Mouse (Mus musculus) heart, embryonic 12.5 days (tissue): ENCODE data around the gene St3gal3. TPM values are rescaled to one million over a fixed set of nuclear protein-coding genes. Genes with fewer than 3 reads are reported as not detected.

Experiments
- ATAC-seq: fragments of 200-750 bp; cut with Nextera tagmentation; 2 replicates; pipeline ENCODE4 v1.8.0; 2017; ENCODE audit warnings: moderate TSS enrichment, moderate library complexity; ENCODE audit not compliant: insufficient number of reproducible peaks, low FRiP score
- H3K27ac ChIP-seq: fragments of 300-500 bp; sonication (generic); 2 replicates; pipeline ENCODE4 v1.5.1; 2016; ENCODE audit warnings: mild to moderate bottlenecking, moderate library complexity; ENCODE audit not compliant: poor library complexity, severe bottlenecking
- H3K27me3 ChIP-seq: fragments of 300-500 bp; sonication (generic); replicated peaks from 2 replicates; pipeline ENCODE4 v1.6.1; 2016; ENCODE audit warnings: mild to moderate bottlenecking, moderate library complexity
- H3K36me3 ChIP-seq: fragments of 300-500 bp; sonication (generic); 2 replicates; pipeline ENCODE4 v1.6.1; 2016; ENCODE audit warnings: mild to moderate bottlenecking, moderate library complexity
- H3K4me1 ChIP-seq: fragments of 300-500 bp; sonication (generic); replicated peaks from 2 replicates; pipeline ENCODE4 v1.6.1; 2016; ENCODE audit warnings: mild to moderate bottlenecking
- H3K4me2 ChIP-seq: fragments of 300-500 bp; sonication (generic); 2 replicates; pipeline ENCODE4 v1.6.1; 2016; ENCODE audit warnings: mild to moderate bottlenecking, moderate library complexity
- H3K4me3 ChIP-seq: fragments of 300-500 bp; sonication (generic); 2 replicates; pipeline ENCODE4 v1.5.1; 2016; ENCODE audit warnings: mild to moderate bottlenecking
- H3K9ac ChIP-seq: fragments of 300-500 bp; sonication (generic); 2 replicates; pipeline ENCODE4 v1.6.1; 2016; ENCODE audit warnings: mild to moderate bottlenecking, moderate library complexity
- H3K9me3 ChIP-seq: fragments of 300-500 bp; sonication (generic); replicated peaks from 2 replicates; pipeline ENCODE4 v1.6.1; 2016; ENCODE audit warnings: mild to moderate bottlenecking, moderate library complexity
- WGBS: fragments of 180-500 bp; shearing (Covaris S2); methylation state at CpG from one replicate; pipeline ENCODE4 v1.1.7; 2016; 5-methylcytosine and 5-hydroxymethylcytosine counted together
- polyA plus RNA-seq: library from polyadenylated mRNA; unstranded; fragments of >200 nt; fragmentation: Nextera tagmentation; extraction: Ambion mirVana; gene quantifications from 2 replicates; pipeline ENCODE4 v1.2.1, GENCODE M21; 2016

Gene St3gal3
- polyA plus RNA-seq, 1 experiment from 2014 or later: 7.4 TPM

DNA sequence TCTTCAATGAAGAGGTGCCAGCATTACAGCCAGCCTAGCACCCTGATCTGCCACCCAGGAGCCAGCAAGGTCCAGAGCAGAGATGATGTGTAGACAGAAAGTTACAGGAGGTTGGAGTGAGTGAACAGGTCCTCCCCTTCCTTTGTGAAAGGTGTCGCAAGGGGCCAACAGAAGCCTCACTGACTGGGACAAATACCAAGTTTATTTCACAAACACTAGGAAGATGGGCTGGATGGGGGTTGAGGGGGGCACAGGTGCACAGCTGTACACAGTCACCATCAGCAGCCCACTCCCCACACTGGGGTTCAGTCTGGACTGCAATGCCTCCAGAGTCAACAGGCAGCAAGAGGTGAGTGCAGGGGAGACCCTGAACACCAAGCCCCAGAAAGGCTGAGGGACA, 250.6 kb downstream of the St3gal3 start:
- peak overlapping the region; percentile 96; the same call in 1 of the 2 replicates for H3K4me3 ChIP-seq
- peaks cover 25% of the 10 kb centered on the region for H3K4me1 ChIP-seq
- peak overlapping the region; percentile 94 for H3K4me2 ChIP-seq
- no peak for ATAC-seq
- WGBS: 94% methylated on average over 1 of the region's 1 CpGs
- peaks cover 42% of the 10 kb centered on the region for H3K36me3 ChIP-seq
- no peak overlapping the region for H3K27ac ChIP-seq
- H3K27me3 ChIP-seq: no peaks in the 10 kb centered on the region
- peak overlapping the region; percentile 93 for H3K9ac ChIP-seq
- H3K9me3 ChIP-seq: no peaks in the 10 kb centered on the region

DNA sequence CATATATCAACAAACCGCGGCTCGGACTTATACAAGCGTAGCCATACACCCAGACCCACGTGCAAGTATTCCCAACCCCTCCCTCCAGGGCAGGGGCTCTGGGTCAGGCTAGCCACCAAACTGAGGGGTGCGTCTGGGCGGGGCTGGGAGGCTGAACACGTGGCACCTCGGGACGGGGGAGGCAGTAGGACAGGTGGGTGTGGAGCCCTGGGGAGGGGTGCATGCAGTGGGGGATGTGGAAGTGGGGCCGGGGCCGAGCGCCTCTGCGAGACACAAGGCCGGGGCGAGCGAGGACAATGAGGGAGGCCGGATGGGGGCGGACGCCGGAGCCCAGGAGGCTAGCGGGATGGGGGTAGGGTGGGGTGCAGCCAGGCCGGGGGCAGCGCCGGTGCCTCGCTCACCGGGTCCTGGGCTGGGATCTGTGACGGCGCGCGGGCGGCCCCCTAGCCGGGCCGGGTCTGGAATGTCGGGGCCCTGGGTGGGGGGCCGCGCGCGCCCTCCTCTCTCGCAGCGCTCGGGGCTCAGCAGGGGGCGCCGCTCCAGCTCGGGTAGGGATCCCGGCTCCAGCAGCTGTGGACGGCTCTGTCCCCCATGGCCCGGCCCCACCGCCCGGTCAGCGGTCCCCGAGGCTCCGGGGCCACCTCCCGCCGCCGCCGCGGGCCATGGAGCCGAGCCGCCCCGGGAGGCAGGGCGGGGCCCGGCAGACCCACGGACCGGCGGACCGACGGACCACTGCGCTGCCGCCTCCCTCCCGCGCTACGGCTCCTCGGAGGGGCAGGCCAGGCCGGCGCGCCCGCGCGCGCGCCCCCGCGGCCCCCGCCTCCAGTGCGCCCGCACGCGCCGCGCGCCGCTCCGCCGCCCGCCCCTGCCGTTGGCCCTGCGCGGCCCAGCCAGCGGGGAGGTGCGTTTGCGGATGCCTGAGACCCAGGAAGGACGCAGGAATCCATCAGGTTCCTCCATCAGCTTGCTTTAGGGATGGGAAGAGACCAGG, 251.7 kb downstream of the St3gal3 start, which contains the start of gene B4galt2:
Gene B4galt2 (minus strand): TSS at position 787 of the 991 bp plus-strand sequence.
- H3K9me3 ChIP-seq: no peaks in the 10 kb centered on the region
- H3K4me2 ChIP-seq: peak within 1 kb of the TSS; percentile 94
- peak within 1 kb of the TSS; percentile 96 for H3K4me3 ChIP-seq
- H3K27ac ChIP-seq: peak within 1 kb of the TSS; percentile 57; the same call in 1 of the 2 replicates
- H3K4me1 ChIP-seq: peaks cover 25% of the 10 kb centered on the region
- no peaks in the 10 kb centered on the region for H3K27me3 ChIP-seq
- H3K36me3 ChIP-seq: peaks cover 38% of the 10 kb centered on the region
- peak within 1 kb of the TSS; percentile 93 for H3K9ac ChIP-seq
- peak; percentile 43 for ATAC-seq
- WGBS: under 1% methylated on average over 50 of the region's 103 CpGs

Other genes with a start within 250 kb of the St3gal3 start
- 183 and 196 TPM in 2 replicates for gene Atp6v0b, start 247.6 kb downstream of the St3gal3 start, polyA plus RNA-seq
- 12.4 and 12.9 TPM in 2 replicates for gene Dph2, start 242.9 kb downstream of the St3gal3 start, polyA plus RNA-seq
- gene Ipo13, start 219.9 kb downstream of the St3gal3 start, polyA plus RNA-seq: 43.0 and 44.7 TPM in 2 replicates
- 0.54 and 0.70 TPM in 2 replicates for gene Artn, start 205.2 kb downstream of the St3gal3 start, polyA plus RNA-seq
- gene Kdm4a, start 45.1 kb upstream of the St3gal3 start, polyA plus RNA-seq: 26.8 and 27.5 TPM in 2 replicates
- gene Ptprf, start 156.5 kb upstream of the St3gal3 start, polyA plus RNA-seq: 38.1 and 43.5 TPM in 2 replicates